Mouse (Mus musculus): ENCODE data around the gene Rnf19b. TPM values are rescaled to one million over a fixed set of nuclear protein-coding genes. Genes with fewer than 3 reads are reported as not detected.

Rnf19b gene
- total RNA-seq, 1 experiment: 66.7 TPM

GRCm38 (mm10) chr4:129108624-129109023 is 50.6 kb downstream of the Rnf19b start:
- H3K27ac ChIP-seq (ENCODE audit: insufficient read depth, low read depth, low read length, poor library complexity, severe bottlenecking): no peak overlapping the region
- in situ Hi-C loops (cut with MboI; ENCODE audit: low sequenced_read_pairs in 2 of 2, unreplicated experiment in 2 of 2): no loop called here
- DNase-seq (ENCODE audit: low read depth, low spot score): no peak
- H3K9ac ChIP-seq (ENCODE audit: insufficient read depth, low read depth, low read length, poor library complexity, severe bottlenecking): no peak overlapping the region
- H3K4me1 ChIP-seq (ENCODE audit: control insufficient read depth in 2 of 2, insufficient read depth in 2 of 2, low read length in 2 of 2, poor library complexity in 1 of 2): peaks cover 2 to 19% of the 10 kb centered on the region in 2 experiments
- H3K36me3 ChIP-seq (ENCODE audit: control insufficient read depth, insufficient read depth, low read length, poor library complexity, severe bottlenecking): no peaks in the 10 kb centered on the region
- H3K9me3 ChIP-seq (ENCODE audit: control insufficient read depth, insufficient read depth, low read depth, low read length): no peaks in the 10 kb centered on the region
- TF ChIP-seq MAFK (IDR thresholded peaks at IDR 0.05; ENCODE audit: insufficient read depth, low read depth, low read length) (no peak), ZC3H11A (IDR thresholded peaks at IDR 0.05; ENCODE audit: borderline replicate concordance, low read depth, low read length) (no peak), HCFC1 (IDR thresholded peaks at IDR 0.05; ENCODE audit: borderline replicate concordance, insufficient read depth, low read length) (no peak), CHD2 (IDR thresholded peaks at IDR 0.05; ENCODE audit: low read depth, low read length) (no peak), ZNF384 (IDR thresholded peaks at IDR 0.05; ENCODE audit: low read depth, low read length) (no peak)
- H3K4me3 ChIP-seq (ENCODE audit: insufficient read depth in 1 of 2, low read depth in 1 of 2, low read length in 2 of 2, poor library complexity in 1 of 2, severe bottlenecking in 1 of 2): no peak overlapping the region

GRCm38 (mm10) chr4:129110804-129111203 is 52.7 kb downstream of the Rnf19b start:
- Histone ChIP-seq H3K4me3 (ENCODE audit: insufficient read depth in 1 of 2, low read depth in 1 of 2, low read length in 2 of 2, poor library complexity in 1 of 2, severe bottlenecking in 1 of 2) (no peak overlapping the region), H3K4me1 (ENCODE audit: control insufficient read depth in 2 of 2, insufficient read depth in 2 of 2, low read length in 2 of 2, poor library complexity in 1 of 2) (peaks cover 4 to 22% of the 10 kb centered on the region in 2 experiments), H3K9ac (ENCODE audit: insufficient read depth, low read depth, low read length, poor library complexity, severe bottlenecking) (no peak overlapping the region), H3K9me3 (ENCODE audit: control insufficient read depth, insufficient read depth, low read depth, low read length) (no peaks in the 10 kb centered on the region), H3K27ac (ENCODE audit: insufficient read depth, low read depth, low read length, poor library complexity, severe bottlenecking) (no peak overlapping the region), H3K36me3 (ENCODE audit: control insufficient read depth, insufficient read depth, low read length, poor library complexity, severe bottlenecking) (no peaks in the 10 kb centered on the region)
- TF ChIP-seq MAFK (IDR thresholded peaks at IDR 0.05; ENCODE audit: insufficient read depth, low read depth, low read length) (no peak), ZC3H11A (IDR thresholded peaks at IDR 0.05; ENCODE audit: borderline replicate concordance, low read depth, low read length) (no peak), HCFC1 (IDR thresholded peaks at IDR 0.05; ENCODE audit: borderline replicate concordance, insufficient read depth, low read length) (no peak), ZNF384 (IDR thresholded peaks at IDR 0.05; ENCODE audit: low read depth, low read length) (no peak), CHD2 (IDR thresholded peaks at IDR 0.05; ENCODE audit: low read depth, low read length) (no peak)
- in situ Hi-C loops (cut with MboI; ENCODE audit: low sequenced_read_pairs in 2 of 2, unreplicated experiment in 2 of 2): no loop called here
- no peak for DNase-seq (ENCODE audit: low read depth, low spot score)

GRCm38 (mm10) chr4:129111350-129111749 is 53.3 kb downstream of the Rnf19b start:
- peaks cover 4 to 16% of the 10 kb centered on the region in 2 experiments for H3K4me1 ChIP-seq (ENCODE audit: control insufficient read depth in 2 of 2, insufficient read depth in 2 of 2, low read length in 2 of 2, poor library complexity in 1 of 2)
- H3K9ac ChIP-seq (ENCODE audit: insufficient read depth, low read depth, low read length, poor library complexity, severe bottlenecking): no peak overlapping the region
- H3K27ac ChIP-seq (ENCODE audit: insufficient read depth, low read depth, low read length, poor library complexity, severe bottlenecking): no peak overlapping the region
- H3K4me3 ChIP-seq (ENCODE audit: insufficient read depth in 1 of 2, low read depth in 1 of 2, low read length in 2 of 2, poor library complexity in 1 of 2, severe bottlenecking in 1 of 2): no peak overlapping the region
- no peak for TF ChIP-seq MAFK (IDR thresholded peaks at IDR 0.05; ENCODE audit: insufficient read depth, low read depth, low read length)
- peak; percentile 28; the same call in 1 of the 2 replicates for TF ChIP-seq ZC3H11A (IDR thresholded peaks at IDR 0.05; ENCODE audit: borderline replicate concordance, low read depth, low read length)
- TF ChIP-seq ZNF384 (IDR thresholded peaks at IDR 0.05; ENCODE audit: low read depth, low read length): no peak
- H3K9me3 ChIP-seq (ENCODE audit: control insufficient read depth, insufficient read depth, low read depth, low read length): no peaks in the 10 kb centered on the region
- in situ Hi-C loops (cut with MboI; ENCODE audit: low sequenced_read_pairs in 2 of 2, unreplicated experiment in 2 of 2): no loop called here
- no peak for DNase-seq (ENCODE audit: low read depth, low spot score)
- no peaks in the 10 kb centered on the region for H3K36me3 ChIP-seq (ENCODE audit: control insufficient read depth, insufficient read depth, low read length, poor library complexity, severe bottlenecking)

- Histone ChIP-seq H3K36me3 (ENCODE audit: control insufficient read depth, insufficient read depth, low read length, poor library complexity, severe bottlenecking) (no peaks in the 10 kb centered on the region), H3K9me3 (ENCODE audit: control insufficient read depth, insufficient read depth, low read depth, low read length) (no peaks in the 10 kb centered on the region), H3K27ac (ENCODE audit: insufficient read depth, low read depth, low read length, poor library complexity, severe bottlenecking) (no peak overlapping the region), H3K4me1 (ENCODE audit: control insufficient read depth in 2 of 2, insufficient read depth in 2 of 2, low read length in 2 of 2, poor library complexity in 1 of 2) (peaks cover 4 to 13% of the 10 kb centered on the region in 2 experiments), H3K9ac (ENCODE audit: insufficient read depth, low read depth, low read length, poor library complexity, severe bottlenecking) (no peak overlapping the region; the same call in 1 of the 2 replicates), H3K4me3 (ENCODE audit: insufficient read depth in 1 of 2, low read depth in 1 of 2, low read length in 2 of 2, poor library complexity in 1 of 2, severe bottlenecking in 1 of 2) (no peak overlapping the region)
- TF ChIP-seq MAFK (IDR thresholded peaks at IDR 0.05; ENCODE audit: insufficient read depth, low read depth, low read length) (no peak), ZC3H11A (IDR thresholded peaks at IDR 0.05; ENCODE audit: borderline replicate concordance, low read depth, low read length) (no peak), ZNF384 (IDR thresholded peaks at IDR 0.05; ENCODE audit: low read depth, low read length) (no peak), HCFC1 (IDR thresholded peaks at IDR 0.05; ENCODE audit: borderline replicate concordance, insufficient read depth, low read length) (no peak), CHD2 (IDR thresholded peaks at IDR 0.05; ENCODE audit: low read depth, low read length) (no peak)
- DNase-seq (ENCODE audit: low read depth, low spot score): no peak
- in situ Hi-C loops (cut with MboI; ENCODE audit: low sequenced_read_pairs in 2 of 2, unreplicated experiment in 2 of 2): no loop called here
Observed at GRCm38 (mm10) chr4:129112231-129112630, 54.2 kb downstream of the Rnf19b start.

Measured in ES-E14 (cell line).